Mouse (Mus musculus) olfactory bulb, adult 2 months (tissue): ENCODE measurements around the gene Atg5.
A peak's percentile ranks its signal among the peaks of the same experiment; 100 is the strongest.

Source experiments
- CTCF ChIP-seq: fragments of 200-500 bp; IDR thresholded peaks from 2 replicates; pipeline ENCODE4 v1.5.1; 2012; ENCODE audit warnings: low read depth, mild to moderate bottlenecking, low read length, moderate library complexity; ENCODE audit not compliant: insufficient read depth
- POLR2A ChIP-seq: fragments of 200-500 bp; IDR thresholded peaks from 2 replicates; pipeline ENCODE4 v1.6.1; 2012; ENCODE audit warnings: mild to moderate bottlenecking, low read depth, low read length, moderate library complexity; ENCODE audit not compliant: insufficient read depth

DNA sequence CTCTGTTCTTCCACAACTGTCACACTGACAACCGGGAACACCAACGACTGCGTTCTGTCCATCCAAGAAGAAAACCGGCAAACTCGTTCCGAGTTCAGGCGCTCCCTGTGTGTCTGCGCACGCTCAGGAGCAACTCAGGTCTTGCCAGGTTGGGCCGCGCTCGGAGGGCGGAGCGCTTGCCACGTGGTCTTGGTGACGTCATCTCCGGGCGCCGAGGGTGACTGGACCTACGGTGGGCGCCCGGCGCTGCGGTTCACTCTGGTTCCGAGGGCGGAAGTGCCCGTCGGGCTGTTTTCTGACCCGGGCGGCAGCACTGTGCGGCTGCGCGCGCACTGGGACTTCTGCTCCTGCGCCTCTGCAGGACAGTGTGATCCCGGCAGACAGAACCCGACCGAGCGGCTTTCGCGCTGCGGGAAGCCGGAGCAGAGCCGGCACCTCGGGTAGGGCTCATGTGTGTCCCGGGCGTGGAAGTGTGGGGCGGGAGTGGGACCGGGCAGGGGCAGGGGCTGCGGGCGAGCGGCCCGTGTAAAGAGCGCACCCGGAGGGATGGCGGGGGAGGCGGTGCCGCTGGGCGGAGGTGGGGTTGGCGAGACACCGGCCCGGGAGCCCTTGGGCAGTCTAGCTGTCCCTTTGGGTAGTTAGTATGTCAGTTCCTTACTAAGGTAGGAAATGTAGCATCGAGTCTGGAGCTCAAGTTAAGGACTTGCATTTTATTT lies at the start of gene Atg5:
- no peak for TF ChIP-seq CTCF
- peak; percentile 48; the same call in 1 of the 2 replicates for TF ChIP-seq POLR2A
